Mouse (Mus musculus) ES-Bruce4 (cell line): ENCODE measurements around the gene Carf. TPM values are rescaled to one million over a fixed set of nuclear protein-coding genes. Genes with fewer than 3 reads are reported as not detected.
"Not testable (repeated sequence)": the region's sequence is repeated elsewhere in the genome, so short reads cannot be mapped to it uniquely, and the experiment has no call there.

Source experiments
- H3K27ac ChIP-seq: 2 replicates; pipeline ENCODE4 v1.5.1; 2012; ENCODE audit warnings: low read length, inconsistent platforms; ENCODE audit not compliant: insufficient read depth
- H3K27me3 ChIP-seq: 2 replicates; pipeline ENCODE4 v1.6.1; 2012; ENCODE audit warnings: mild to moderate bottlenecking, low read length, inconsistent platforms; ENCODE audit not compliant: control insufficient read depth, poor library complexity, insufficient read depth, severe bottlenecking
- H3K36me3 ChIP-seq: 2 replicates; pipeline ENCODE4 v1.6.1; 2012; ENCODE audit warnings: inconsistent platforms, mild to moderate bottlenecking, low read length, moderate library complexity; ENCODE audit not compliant: control insufficient read depth, poor library complexity, insufficient read depth, severe bottlenecking
- H3K4me1 ChIP-seq: one replicate; pipeline ENCODE4 v1.8.1; 2011; ENCODE audit warnings: low read length; ENCODE audit not compliant: control insufficient read depth, insufficient read depth
- H3K4me3 ChIP-seq: 2 replicates; pipeline ENCODE4 v1.5.1; 2011; ENCODE audit warnings: low read depth, mild to moderate bottlenecking, low read length
- H3K9ac ChIP-seq: 2 replicates; pipeline ENCODE4 v1.6.1; 2012; ENCODE audit warnings: low read depth, mild to moderate bottlenecking, inconsistent platforms; ENCODE audit not compliant: poor library complexity, severe bottlenecking
- H3K9me3 ChIP-seq: replicated peaks from 2 replicates; pipeline ENCODE4 v1.6.1; 2012; ENCODE audit warnings: mild to moderate bottlenecking, low read length, inconsistent platforms; ENCODE audit not compliant: control insufficient read depth, poor library complexity, insufficient read depth, severe bottlenecking
- CTCF ChIP-seq: IDR thresholded peaks from one replicate; pipeline ENCODE4 v1.8.1; 2011; ENCODE audit warnings: low read depth, low read length
- EP300 ChIP-seq: IDR thresholded peaks from 2 replicates; pipeline ENCODE4 v1.6.1; 2011; ENCODE audit warnings: low read depth, low read length; ENCODE audit not compliant: insufficient read depth
- POLR2A ChIP-seq: IDR thresholded peaks from one replicate; pipeline ENCODE4 v1.8.1; 2011; ENCODE audit warnings: low read length; ENCODE audit not compliant: insufficient read depth
- polyA plus RNA-seq: library from polyadenylated mRNA; stranded (reverse); fragments of >200 nt; gene quantifications from 2 replicates; pipeline ENCODE4 v1.2.4, GENCODE M21; 2011; ENCODE audit warnings: low read depth; ENCODE audit not compliant: missing spikeins, insufficient read depth, insufficient read length

Carf gene
- 18.3 and 24.8 TPM in 2 replicates for polyA plus RNA-seq

GRCm38 (mm10) chr1:60098024-60098781, at the start of gene Carf, which contains the start of gene Wdr12:
Gene Carf, plus strand, starts transcription at chr1:60098247.
Gene Wdr12, minus strand, starts transcription at chr1:60098645.
- H3K27me3 ChIP-seq = no peaks in the 10 kb centered on the region
- peaks cover 13% of the 10 kb centered on the region for H3K36me3 ChIP-seq
- H3K4me3 ChIP-seq = peak within 1 kb of the TSS; percentile 99
- peak within 1 kb of the TSS; percentile 92 for H3K9ac ChIP-seq
- H3K27ac ChIP-seq = peak within 1 kb of the TSS; percentile 75
- TF ChIP-seq EP300 = 0 out of 2 replicates have a peak, but pooled peaks have one; percentile 12
- no peak for TF ChIP-seq CTCF
- peak; percentile 51 for TF ChIP-seq POLR2A
- no peaks in the 10 kb centered on the region for H3K4me1 ChIP-seq
- no peaks in the 10 kb centered on the region for H3K9me3 ChIP-seq

GRCm38 (mm10) chr1:60054659-60055058, 43.4 kb upstream of the Carf start:
- Histone ChIP-seq H3K9me3 (no peaks in the 10 kb centered on the region; the same call in 1 of the 2 replicates), H3K27ac (no peak overlapping the region), H3K36me3 (no peaks in the 10 kb centered on the region), H3K27me3 (no peaks in the 10 kb centered on the region), H3K4me3 (no peak overlapping the region), H3K4me1 (no peaks in the 10 kb centered on the region), H3K9ac (no peak overlapping the region)
- TF ChIP-seq CTCF (peak; percentile 40), EP300 (no peak)

GRCm38 (mm10) chr1:60056310-60056709, 41.7 kb upstream of the Carf start:
- no peak overlapping the region for H3K9ac ChIP-seq

GRCm38 (mm10) chr1:60070725-60071124, 27.3 kb upstream of the Carf start:
- H3K4me1 ChIP-seq, H3K27me3 ChIP-seq, H3K9me3 ChIP-seq, H3K4me3 ChIP-seq, H3K9ac ChIP-seq, H3K27ac ChIP-seq, H3K36me3 ChIP-seq: not testable (repeated sequence)

More at GRCm38 (mm10) chr1:60056310-60056709, 41.7 kb upstream of the Carf start:
- Histone ChIP-seq H3K4me3 (no peak overlapping the region), H3K4me1 (no peaks in the 10 kb centered on the region), H3K36me3 (no peaks in the 10 kb centered on the region), H3K27ac (no peak overlapping the region), H3K27me3 (no peaks in the 10 kb centered on the region), H3K9me3 (no peaks in the 10 kb centered on the region; the same call in 1 of the 2 replicates)
- TF ChIP-seq CTCF = no peak
- no peak for TF ChIP-seq POLR2A
- no peak for TF ChIP-seq EP300

- no peak for TF ChIP-seq CTCF
- no peak for TF ChIP-seq EP300
- no peak for TF ChIP-seq POLR2A
- Histone ChIP-seq H3K9ac (no peak overlapping the region), H3K9me3 (no peaks in the 10 kb centered on the region), H3K4me1 (no peaks in the 10 kb centered on the region), H3K27ac (no peak overlapping the region), H3K27me3 (no peaks in the 10 kb centered on the region), H3K4me3 (no peak overlapping the region), H3K36me3 (peaks cover 22% of the 10 kb centered on the region)
These were observed 23.1 kb upstream of the Carf start for GRCm38 (mm10) chr1:60074935-60075334.

- Histone ChIP-seq H3K27me3 (no peaks in the 10 kb centered on the region), H3K4me1 (no peaks in the 10 kb centered on the region), H3K36me3 (peaks cover 27% of the 10 kb centered on the region), H3K9me3 (no peaks in the 10 kb centered on the region), H3K27ac (no peak overlapping the region), H3K9ac (no peak overlapping the region), H3K4me3 (no peak overlapping the region)
- TF ChIP-seq EP300 = no peak
- no peak for TF ChIP-seq POLR2A
- TF ChIP-seq CTCF = no peak
These were observed 22.5 kb upstream of the Carf start for GRCm38 (mm10) chr1:60075590-60075989.
